Mouse (Mus musculus) embryonic facial prominence, embryonic 11.5 days (tissue): ENCODE measurements around the gene Rnf2. TPM values are rescaled to one million over a fixed set of nuclear protein-coding genes. Genes with fewer than 3 reads are reported as not detected.

Experiments
- ATAC-seq: fragments of 200-750 bp; cut with Nextera tagmentation; replicated peaks from 2 replicates; pipeline ENCODE4 v1.8.0; 2017; ENCODE audit warnings: low read depth; ENCODE audit not compliant: insufficient number of reproducible peaks, low FRiP score, low TSS enrichment
- DNase-seq: peaks from one replicate; pipeline ENCODE4 v3.0.0-alpha.2; 2015; ENCODE audit warnings: low spot score
- H3K27ac ChIP-seq: fragments of 300-500 bp; sonication (generic); replicated peaks from 2 replicates; pipeline ENCODE4 v1.5.1; 2014; ENCODE audit warnings: mild to moderate bottlenecking, low read depth, low read length, control low read depth
- H3K27me3 ChIP-seq: fragments of 300-500 bp; sonication (generic); 2 replicates; pipeline ENCODE4 v1.6.1; 2014; ENCODE audit warnings: mild to moderate bottlenecking, low read length, moderate library complexity, mixed read lengths; ENCODE audit not compliant: control insufficient read depth, insufficient read depth
- H3K36me3 ChIP-seq: fragments of 300-500 bp; sonication (generic); replicated peaks from 2 replicates; pipeline ENCODE4 v1.6.1; 2014; ENCODE audit warnings: low read depth, mild to moderate bottlenecking, low read length, moderate library complexity, mixed read lengths; ENCODE audit not compliant: control insufficient read depth, insufficient read depth
- H3K4me1 ChIP-seq: fragments of 300-500 bp; sonication (generic); 2 replicates; pipeline ENCODE4 v1.6.1; 2014; ENCODE audit warnings: low read length, mixed read lengths; ENCODE audit not compliant: control insufficient read depth, insufficient read depth
- H3K4me2 ChIP-seq: fragments of 300-500 bp; sonication (generic); 2 replicates; pipeline ENCODE4 v1.6.1; 2014; ENCODE audit warnings: low read depth, mild to moderate bottlenecking, control low read depth, low read length, moderate library complexity
- H3K4me3 ChIP-seq: fragments of 300-500 bp; sonication (generic); 2 replicates; pipeline ENCODE4 v1.5.1; 2014; ENCODE audit warnings: low read depth, low read length, control low read depth
- H3K9ac ChIP-seq: fragments of 300-500 bp; sonication (generic); replicated peaks from 2 replicates; pipeline ENCODE4 v1.6.1; 2014; ENCODE audit warnings: mild to moderate bottlenecking, control low read depth, low read length
- H3K9me3 ChIP-seq: fragments of 300-500 bp; sonication (generic); replicated peaks from 2 replicates; pipeline ENCODE4 v1.6.1; 2016; ENCODE audit warnings: mild to moderate bottlenecking, low read length, inconsistent platforms, mixed read lengths; ENCODE audit not compliant: control insufficient read depth
- WGBS: fragments of 180-500 bp; shearing (Covaris S2); extraction: QIAGEN DNeasy Blood & Tissue Kit; methylation state at CpG from one replicate; pipeline ENCODE4 v1.1.7; 2014; 5-methylcytosine and 5-hydroxymethylcytosine counted together
- polyA plus RNA-seq: library from polyadenylated mRNA; unstranded; fragments of >200 nt; fragmentation: Nextera tagmentation; extraction: Ambion mirVana; gene quantifications from 2 replicates; pipeline ENCODE4 v1.2.1, GENCODE M21; 2014

The Rnf2 gene
- polyA plus RNA-seq, 1 experiment from 2014 or later: 160 TPM

DNA sequence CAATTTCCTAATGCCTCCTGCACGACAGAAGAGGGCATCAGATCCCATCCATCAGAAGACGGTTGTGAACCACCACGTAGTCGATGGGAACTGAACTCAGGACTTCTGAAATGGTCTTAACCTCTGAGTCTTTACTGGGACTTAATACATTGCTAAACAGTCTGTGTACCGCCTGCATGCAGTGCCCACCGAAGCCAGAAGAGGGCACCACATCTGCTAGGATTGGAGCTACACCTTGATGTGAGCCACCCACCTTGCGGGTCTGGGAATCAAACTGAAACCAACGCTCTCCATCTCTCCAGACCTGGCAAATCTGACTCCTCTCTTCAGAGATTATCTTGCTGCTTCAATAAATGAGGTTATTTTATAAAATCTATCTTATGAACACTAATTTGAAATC is 3.7 kb downstream of the Rnf2 start:
- DNase-seq: peak; percentile 43
- H3K27ac ChIP-seq: no peak overlapping the region
- no peak overlapping the region for H3K4me3 ChIP-seq
- H3K36me3 ChIP-seq: no peaks in the 10 kb centered on the region; the same call in 1 of the 2 replicates
- 92% methylated on average over 8 of the region's 8 CpGs for WGBS
- no peak for ATAC-seq
- H3K9ac ChIP-seq: no peak overlapping the region
- no peaks in the 10 kb centered on the region for H3K9me3 ChIP-seq
- H3K27me3 ChIP-seq: no peaks in the 10 kb centered on the region
- H3K4me2 ChIP-seq: no peak overlapping the region
- H3K4me1 ChIP-seq: no peaks in the 10 kb centered on the region

DNA sequence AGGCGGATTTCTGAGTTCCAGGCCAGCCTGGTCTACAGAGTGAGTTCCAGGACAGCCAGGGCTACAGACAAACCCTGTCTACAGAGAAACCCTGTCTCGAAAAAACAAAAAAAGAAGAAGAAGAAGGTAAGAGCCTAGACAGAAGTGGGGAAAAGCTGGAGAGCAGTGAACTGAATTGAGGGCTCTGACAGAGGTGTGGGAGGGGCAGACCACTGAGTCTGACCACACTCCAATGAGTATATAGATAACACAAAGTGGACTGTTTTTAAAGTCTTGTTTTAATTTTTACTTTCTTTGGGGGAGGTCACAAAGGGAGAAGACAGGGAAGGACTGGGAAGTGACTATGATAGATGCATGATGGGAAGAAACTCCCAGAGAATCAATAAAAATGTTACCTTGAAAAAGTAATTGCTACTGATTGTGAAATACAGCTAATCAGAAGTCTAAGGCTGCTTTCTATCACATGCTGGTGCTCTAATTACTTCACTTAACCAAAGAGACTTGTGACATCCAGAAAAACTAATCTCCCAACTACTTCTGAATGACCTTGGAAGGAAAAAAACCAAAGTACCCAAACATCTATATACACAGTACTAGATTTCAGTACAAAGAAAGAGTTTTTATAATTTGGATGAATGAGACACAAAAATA is 5.0 kb downstream of the Rnf2 start:
- DNase-seq (no peak), ATAC-seq (no peak)
- no peak overlapping the region for H3K9ac ChIP-seq
- H3K9me3 ChIP-seq: no peaks in the 10 kb centered on the region
- no peak overlapping the region for H3K4me3 ChIP-seq
- no peak overlapping the region for H3K27ac ChIP-seq
- no peaks in the 10 kb centered on the region; the same call in 1 of the 2 replicates for H3K36me3 ChIP-seq
- no peaks in the 10 kb centered on the region for H3K27me3 ChIP-seq
- 83% methylated on average over 2 of the region's 2 CpGs for WGBS
- no peak overlapping the region for H3K4me2 ChIP-seq
- H3K4me1 ChIP-seq: no peaks in the 10 kb centered on the region

DNA sequence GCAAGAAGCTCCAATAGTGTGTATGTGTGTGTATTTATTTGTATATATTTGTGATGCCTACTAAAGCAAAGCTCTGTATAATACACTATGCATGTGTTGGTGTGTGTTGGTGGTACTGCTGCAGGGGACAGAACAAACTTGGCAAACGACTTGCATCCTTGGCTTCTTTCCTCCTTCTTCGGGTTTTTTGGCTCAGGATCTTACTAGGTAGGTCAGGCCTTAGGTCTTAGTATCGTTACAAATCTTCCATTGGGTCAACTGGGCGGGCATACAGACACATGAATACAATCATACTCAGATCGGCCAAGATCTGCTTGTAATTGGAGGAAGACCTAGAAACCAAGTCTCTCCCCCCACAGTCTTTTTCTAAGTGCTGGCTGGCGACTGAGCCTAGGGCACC is 6.0 kb downstream of the Rnf2 start:
- Histone ChIP-seq H3K27ac (no peak overlapping the region), H3K36me3 (no peaks in the 10 kb centered on the region; the same call in 1 of the 2 replicates), H3K4me2 (no peak overlapping the region), H3K27me3 (no peaks in the 10 kb centered on the region), H3K9me3 (no peaks in the 10 kb centered on the region), H3K4me1 (no peaks in the 10 kb centered on the region), H3K9ac (no peak overlapping the region), H3K4me3 (no peak overlapping the region)
- ATAC-seq: no peak
- WGBS: 83% methylated on average over 6 of the region's 6 CpGs
- DNase-seq: no peak

DNA sequence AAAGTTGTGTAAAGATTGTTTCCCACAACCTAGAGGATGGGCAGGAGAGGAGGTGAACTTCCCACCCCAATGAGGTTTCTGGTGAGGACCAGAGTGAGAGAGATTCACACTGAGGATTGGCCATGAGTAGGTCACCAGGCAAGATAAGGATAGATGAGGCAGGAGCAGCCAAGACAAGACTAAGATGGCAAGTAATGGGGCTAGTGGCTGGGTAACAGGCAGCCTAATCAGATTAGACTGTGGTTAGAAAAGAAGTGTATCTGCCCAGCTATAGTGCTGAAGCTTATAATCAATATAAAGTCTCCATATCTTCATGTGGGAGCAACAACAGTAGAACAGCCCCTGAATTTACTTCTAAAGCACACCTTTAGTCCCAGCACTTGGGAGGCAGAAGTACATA is 6.9 kb downstream of the Rnf2 start:
- H3K27ac ChIP-seq: no peak overlapping the region
- no peak overlapping the region for H3K4me2 ChIP-seq
- H3K9ac ChIP-seq: no peak overlapping the region
- H3K4me1 ChIP-seq: no peaks in the 10 kb centered on the region
- ATAC-seq (no peak), DNase-seq (no peak)
- H3K36me3 ChIP-seq: no peaks in the 10 kb centered on the region; the same call in 1 of the 2 replicates
- no peak overlapping the region for H3K4me3 ChIP-seq
- no peaks in the 10 kb centered on the region for H3K27me3 ChIP-seq
- no peaks in the 10 kb centered on the region for H3K9me3 ChIP-seq

DNA sequence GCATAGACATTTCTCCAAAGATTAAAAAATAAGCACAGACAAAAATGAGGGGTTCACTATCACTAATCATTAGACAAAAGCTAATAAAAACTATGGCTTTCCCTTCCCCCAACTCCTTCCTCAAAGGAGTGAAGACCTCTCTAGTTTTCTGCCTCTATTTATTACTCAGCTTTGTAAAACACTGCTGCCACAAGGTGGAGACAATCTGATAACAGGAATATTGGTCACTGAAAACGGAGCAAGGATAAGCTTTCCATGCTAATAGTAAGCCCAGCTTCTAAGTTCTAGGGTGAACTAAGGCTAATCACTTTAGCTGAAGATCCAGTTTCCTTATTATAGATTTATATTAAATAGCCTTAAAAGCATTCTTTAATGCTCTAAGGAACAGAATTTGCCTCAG is 8.3 kb downstream of the Rnf2 start:
- DNase-seq (no peak), ATAC-seq (no peak)
- Histone ChIP-seq H3K36me3 (no peaks in the 10 kb centered on the region; the same call in 1 of the 2 replicates), H3K27ac (no peak overlapping the region), H3K4me1 (no peaks in the 10 kb centered on the region), H3K27me3 (no peaks in the 10 kb centered on the region), H3K4me2 (no peak overlapping the region), H3K4me3 (no peak overlapping the region), H3K9me3 (no peaks in the 10 kb centered on the region), H3K9ac (no peak overlapping the region)
- WGBS: 59% methylated on average over 1 of the region's 1 CpGs

DNA sequence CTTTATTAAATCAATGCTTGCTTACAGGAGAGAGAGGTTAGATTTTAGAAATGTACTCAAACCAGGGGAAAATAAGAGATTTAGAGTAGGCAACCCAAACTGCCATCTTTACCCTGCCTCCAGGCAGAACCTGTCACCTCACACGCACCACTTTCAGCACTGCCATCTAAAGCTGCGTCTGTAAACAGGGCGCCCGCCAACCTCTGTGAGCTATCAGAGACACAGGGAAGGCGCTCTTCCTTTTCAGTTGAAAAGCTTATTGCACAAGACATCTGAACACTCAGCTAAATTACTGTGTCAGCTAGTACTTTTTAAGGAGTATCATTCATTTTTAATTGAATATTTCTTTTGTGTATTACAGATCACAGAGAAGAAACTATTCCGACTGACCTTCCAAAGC is 10.9 kb downstream of the Rnf2 start:
- 89% methylated on average over 6 of the region's 6 CpGs for WGBS
- no peaks in the 10 kb centered on the region; the same call in 1 of the 2 replicates for H3K36me3 ChIP-seq

DNA sequence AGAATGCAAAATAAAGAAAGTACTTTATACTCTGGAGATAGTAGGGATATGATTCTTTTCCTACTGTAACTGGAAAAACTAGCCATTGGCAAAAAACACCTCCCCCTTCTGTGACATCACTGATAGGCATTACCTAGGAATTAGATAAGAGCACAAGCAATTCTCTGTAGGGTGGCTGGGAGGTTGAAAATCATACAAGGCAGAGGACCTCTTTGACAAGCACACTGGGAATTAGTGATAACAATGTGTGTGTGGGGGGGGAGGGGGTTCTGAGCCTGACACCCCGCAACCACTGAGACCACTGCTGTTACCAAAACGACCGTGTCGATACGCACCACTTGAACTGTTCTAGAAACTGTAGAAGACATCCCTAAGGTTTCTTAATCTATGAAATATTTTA is 16.0 kb downstream of the Rnf2 start:
- no peaks in the 10 kb centered on the region for H3K4me1 ChIP-seq
- H3K27me3 ChIP-seq: no peaks in the 10 kb centered on the region
- DNase-seq (no peak), ATAC-seq (no peak)
- no peak overlapping the region for H3K27ac ChIP-seq
- H3K4me2 ChIP-seq: no peak overlapping the region
- WGBS: 81% methylated on average over 5 of the region's 5 CpGs
- H3K36me3 ChIP-seq: no peaks in the 10 kb centered on the region
- no peak overlapping the region for H3K9ac ChIP-seq
- no peak overlapping the region for H3K4me3 ChIP-seq
- H3K9me3 ChIP-seq: no peaks in the 10 kb centered on the region

More for the DNA sequence above, 10.9 kb downstream of the Rnf2 start:
- no peak for DNase-seq
- no peaks in the 10 kb centered on the region for H3K9me3 ChIP-seq
- no peak for ATAC-seq
- H3K27ac ChIP-seq: no peak overlapping the region
- no peaks in the 10 kb centered on the region for H3K4me1 ChIP-seq
- H3K4me2 ChIP-seq: no peak overlapping the region
- no peak overlapping the region for H3K4me3 ChIP-seq
- H3K9ac ChIP-seq: no peak overlapping the region
- no peaks in the 10 kb centered on the region for H3K27me3 ChIP-seq

DNA sequence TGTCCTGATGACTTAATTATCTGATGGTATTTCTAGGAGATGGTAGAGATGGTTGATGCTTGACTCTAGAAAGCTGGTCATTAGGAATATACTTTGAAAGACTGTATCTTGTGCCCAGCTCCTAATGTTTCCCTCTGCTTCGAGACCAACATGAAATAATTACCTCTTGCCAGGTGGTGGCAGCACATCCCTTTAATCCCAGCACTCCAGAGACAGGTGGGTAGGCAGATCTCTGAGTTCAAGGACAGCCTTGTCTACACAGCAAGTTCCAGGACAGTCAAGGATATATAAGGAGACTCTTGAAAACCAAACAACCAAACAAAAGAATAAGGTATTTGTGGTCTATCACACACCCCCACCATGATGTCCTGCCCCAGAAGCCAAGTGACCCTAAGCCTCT is 17.2 kb downstream of the Rnf2 start:
- Histone ChIP-seq H3K27ac (no peak overlapping the region), H3K4me3 (no peak overlapping the region), H3K27me3 (no peaks in the 10 kb centered on the region), H3K4me2 (no peak overlapping the region), H3K4me1 (no peaks in the 10 kb centered on the region), H3K9ac (no peak overlapping the region), H3K36me3 (no peaks in the 10 kb centered on the region), H3K9me3 (no peaks in the 10 kb centered on the region)
- 52% methylated on average over 1 of the region's 1 CpGs for WGBS
- ATAC-seq (no peak), DNase-seq (no peak)
